Comparison of ENCODE assay signal across 18 mouse cellular contexts in genomic region chr10:119111886-119112285, GRCm38 (mm10).
DNase-seq lines count a peak whose midpoint lies in the region; ATAC-seq and TF ChIP-seq lines count a peak whose summit lies in the region.
"Had no signal": no experiment of that assay in that cellular context is flagged by ENCODE, and none has a peak within 500 bp of the region (broad histone marks: within the 10 kb centered on the region; RNA-seq: fewer than 3 reads in every experiment).

No protein-coding gene starts in this region.

- no peak for TF ChIP-seq CTCF in forebrain, postnatal 0 days (IDR thresholded peaks at IDR 0.05; ENCODE audit: low read depth)

- H3K4me3 ChIP-seq in liver, embryonic 16.5 days (ENCODE audit: low read depth, low read length) = no peak overlapping the region
- no peak overlapping the region for H3K4me3 ChIP-seq in hindbrain, embryonic 14.5 days (replicated peaks; ENCODE audit: low read length)
- no peak overlapping the region for H3K4me3 ChIP-seq in forebrain, postnatal 0 days (ENCODE audit: low read depth, low read length)
- H3K4me3 ChIP-seq: heart, embryonic 10.5 days; neural tube, embryonic 12.5 days had no signal

- peak; percentile 60 for ATAC-seq in frontal cortex, adult (ENCODE audit: low TSS enrichment)
- peak; percentile 53 for ATAC-seq in liver, embryonic 16.5 days (ENCODE audit: low read depth)
- no peak for ATAC-seq in hindbrain, embryonic 14.5 days (ENCODE audit: low FRiP score)
- ATAC-seq in forebrain, postnatal 0 days = no peak

- H3K9ac ChIP-seq in liver, embryonic 16.5 days (ENCODE audit: low read depth, low read length) = no peak overlapping the region
- H3K9ac ChIP-seq in hindbrain, embryonic 14.5 days = no peak overlapping the region
- H3K9ac ChIP-seq in forebrain, postnatal 0 days = no peak overlapping the region
- H3K9ac ChIP-seq: neural tube, embryonic 12.5 days had no signal

- no peaks in the 10 kb centered on the region for H3K9me3 ChIP-seq in liver, embryonic 16.5 days (replicated peaks; ENCODE audit: control insufficient read depth, low read length)
- H3K9me3 ChIP-seq in hindbrain, embryonic 14.5 days (ENCODE audit: control insufficient read depth, low read length) = no peaks in the 10 kb centered on the region
- no peaks in the 10 kb centered on the region for H3K9me3 ChIP-seq in forebrain, postnatal 0 days (ENCODE audit: low read length)
- H3K9me3 ChIP-seq: heart, embryonic 10.5 days; neural tube, embryonic 12.5 days had no signal

- H3K4me2 ChIP-seq in liver, embryonic 16.5 days (ENCODE audit: low read depth, low read length) = no peak overlapping the region
- H3K4me2 ChIP-seq in hindbrain, embryonic 14.5 days (replicated peaks) = no peak overlapping the region
- no peak overlapping the region for H3K4me2 ChIP-seq in forebrain, postnatal 0 days (ENCODE audit: low read depth)
- H3K4me2 ChIP-seq: neural tube, embryonic 12.5 days had no signal

- no peaks in the 10 kb centered on the region for H3K36me3 ChIP-seq in liver, embryonic 16.5 days (ENCODE audit: control insufficient read depth, insufficient read depth)
- no peaks in the 10 kb centered on the region for H3K36me3 ChIP-seq in hindbrain, embryonic 14.5 days (replicated peaks; ENCODE audit: control insufficient read depth, insufficient read depth)
- no peaks in the 10 kb centered on the region for H3K36me3 ChIP-seq in forebrain, postnatal 0 days (ENCODE audit: insufficient read depth)
- H3K36me3 ChIP-seq: heart, embryonic 10.5 days; neural tube, embryonic 12.5 days had no signal

- no peak for DNase-seq in frontal cortex, postnatal 10 days (ENCODE audit: low spot score in 2 of 2)
- peak; percentile 29 for DNase-seq in right cerebral cortex, adult 18-20 months
- DNase-seq in right cerebral cortex, postnatal 4 days = no peak
- peak; percentile 18 for DNase-seq in R1 (ENCODE audit: low read depth, low spot score)
- DNase-seq in hindbrain, embryonic 14.5 days (ENCODE audit: low spot score) = no peak
- DNase-seq in forebrain, postnatal 0 days = no peak
- DNase-seq: adrenal gland, adult 2 months; cerebellum, adult 2 months; heart, postnatal 4 days; kidney, adult 9 months; kidney, postnatal 36 days; layer of hippocampus, adult 9-11 months; lung, postnatal 14 days; thymus, adult 18-20 months had no signal

- H3K27ac ChIP-seq in liver, embryonic 16.5 days (ENCODE audit: low read length) = no peak overlapping the region
- H3K27ac ChIP-seq in hindbrain, embryonic 14.5 days = no peak overlapping the region
- H3K27ac ChIP-seq in forebrain, postnatal 0 days (ENCODE audit: low read depth, low read length) = no peak overlapping the region
- H3K27ac ChIP-seq: heart, embryonic 10.5 days; neural tube, embryonic 12.5 days had no signal

- H3K27me3 ChIP-seq in liver, embryonic 16.5 days (ENCODE audit: control insufficient read depth, insufficient read depth, low read depth, low read length) = no peaks in the 10 kb centered on the region
- H3K27me3 ChIP-seq in hindbrain, embryonic 14.5 days (ENCODE audit: control insufficient read depth, insufficient read depth, low read length) = no peaks in the 10 kb centered on the region
- no peaks in the 10 kb centered on the region for H3K27me3 ChIP-seq in forebrain, postnatal 0 days (ENCODE audit: insufficient read depth, low read length)
- H3K27me3 ChIP-seq: neural tube, embryonic 12.5 days had no signal

- peaks cover 11% of the 10 kb centered on the region; the same call in 1 of the 2 replicates for H3K4me1 ChIP-seq in liver, embryonic 16.5 days (ENCODE audit: control insufficient read depth, low read depth, low read length)
- H3K4me1 ChIP-seq in hindbrain, embryonic 14.5 days (replicated peaks; ENCODE audit: control insufficient read depth, insufficient read depth, low read length) = peaks cover 7% of the 10 kb centered on the region; the same call in 1 of the 2 replicates
- H3K4me1 ChIP-seq in forebrain, postnatal 0 days (ENCODE audit: insufficient read depth) = no peaks in the 10 kb centered on the region

- 66% methylated on average over 2 of the region's 2 CpGs for whole genome bisulfite sequencing in liver, embryonic 16.5 days (ENCODE audit: insufficient replicate concordance)
- WGBS in hindbrain, embryonic 14.5 days = 91% methylated on average over 2 of the region's 2 CpGs
- 84% methylated on average over 2 of the region's 2 CpGs for WGBS in forebrain, postnatal 0 days

Comparison
In these comparisons a context has a peak if more than half of its experiments do, and no peak if none do; other contexts are left out.
1. DNase-seq: peak in right cerebral cortex, adult 18-20 months (single experiment) and R1 (single experiment); none in frontal cortex, postnatal 10 days (0 of 2), right cerebral cortex, postnatal 4 days (single experiment), hindbrain, embryonic 14.5 days (single experiment) and forebrain, postnatal 0 days (single experiment).
2. ATAC-seq: peak in frontal cortex, adult (single experiment) and liver, embryonic 16.5 days (single experiment); none in hindbrain, embryonic 14.5 days (single experiment) and forebrain, postnatal 0 days (single experiment).